Mouse (Mus musculus) spleen, postnatal 4 days (tissue): ENCODE measurements around the gene Ptcd2.
"Not testable (repeated sequence)": the region's sequence is repeated elsewhere in the genome, so short reads cannot be mapped to it uniquely, and the experiment has no call there.

Source experiments
- DNase-seq, 2 experiments: peaks; one replicate each; pipeline ENCODE4 v3.0.0; 2022; ENCODE audit warnings: low spot score in 2 of 2

The Ptcd2 gene

DNA sequence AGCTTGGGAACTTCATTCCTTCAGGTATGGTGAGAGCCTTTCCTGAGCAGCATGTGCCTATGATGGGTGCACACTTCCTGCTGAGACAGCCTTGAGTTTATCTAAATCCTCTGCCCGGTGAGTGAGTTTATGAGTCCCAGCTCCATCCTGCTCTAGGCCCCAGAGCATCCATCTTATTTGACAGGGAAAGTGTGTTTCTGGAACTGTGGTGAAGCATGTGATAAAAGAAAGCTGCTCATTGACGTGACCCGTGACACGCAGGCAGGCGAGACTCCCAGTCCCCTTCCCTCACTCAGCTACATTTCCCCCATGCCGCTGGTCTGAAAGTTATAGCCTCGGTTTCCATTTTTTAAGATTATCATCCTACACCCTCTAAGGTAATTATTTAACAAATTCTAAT is 11.4 kb upstream of the Ptcd2 start:
- no peak for DNase-seq

DNA sequence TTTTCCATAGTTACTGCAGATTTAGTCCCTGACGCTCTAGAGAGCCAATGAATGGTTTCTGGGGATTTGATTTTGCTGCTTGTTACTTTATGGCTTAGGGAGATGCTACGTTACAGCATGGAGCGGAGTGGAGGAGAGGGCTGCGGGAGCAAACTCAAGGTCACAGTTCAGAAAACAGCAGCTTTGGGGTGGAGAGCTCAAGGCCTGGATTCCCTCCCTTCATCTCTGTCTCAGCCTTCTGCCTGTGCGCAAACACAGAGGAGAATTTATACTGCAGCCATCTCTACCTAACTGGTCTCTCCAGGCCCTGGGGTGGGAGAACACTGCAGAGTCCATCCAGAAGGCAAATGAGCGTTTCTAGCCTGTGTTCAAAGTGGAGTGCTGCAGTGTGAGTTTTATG is 10.6 kb upstream of the Ptcd2 start:
- no peak for DNase-seq

DNA sequence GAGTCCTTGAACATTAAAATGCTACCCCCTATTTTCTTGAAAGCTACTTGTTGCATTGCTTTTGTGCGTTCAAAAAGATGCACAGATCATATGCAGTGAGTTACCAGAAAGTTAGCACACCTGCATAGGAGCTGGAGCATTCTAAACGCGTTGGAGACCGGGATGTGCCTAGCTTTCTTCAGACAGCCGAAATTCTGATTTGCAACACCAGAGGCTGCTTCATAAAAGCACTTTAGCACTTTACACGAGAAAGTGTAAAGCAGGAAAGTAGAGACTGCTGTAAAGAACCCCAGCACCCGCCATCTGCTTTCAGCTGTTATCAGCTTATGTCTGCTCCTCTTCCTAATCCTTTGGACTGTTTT is 9.0 kb upstream of the Ptcd2 start:
- DNase-seq: no peak

DNA sequence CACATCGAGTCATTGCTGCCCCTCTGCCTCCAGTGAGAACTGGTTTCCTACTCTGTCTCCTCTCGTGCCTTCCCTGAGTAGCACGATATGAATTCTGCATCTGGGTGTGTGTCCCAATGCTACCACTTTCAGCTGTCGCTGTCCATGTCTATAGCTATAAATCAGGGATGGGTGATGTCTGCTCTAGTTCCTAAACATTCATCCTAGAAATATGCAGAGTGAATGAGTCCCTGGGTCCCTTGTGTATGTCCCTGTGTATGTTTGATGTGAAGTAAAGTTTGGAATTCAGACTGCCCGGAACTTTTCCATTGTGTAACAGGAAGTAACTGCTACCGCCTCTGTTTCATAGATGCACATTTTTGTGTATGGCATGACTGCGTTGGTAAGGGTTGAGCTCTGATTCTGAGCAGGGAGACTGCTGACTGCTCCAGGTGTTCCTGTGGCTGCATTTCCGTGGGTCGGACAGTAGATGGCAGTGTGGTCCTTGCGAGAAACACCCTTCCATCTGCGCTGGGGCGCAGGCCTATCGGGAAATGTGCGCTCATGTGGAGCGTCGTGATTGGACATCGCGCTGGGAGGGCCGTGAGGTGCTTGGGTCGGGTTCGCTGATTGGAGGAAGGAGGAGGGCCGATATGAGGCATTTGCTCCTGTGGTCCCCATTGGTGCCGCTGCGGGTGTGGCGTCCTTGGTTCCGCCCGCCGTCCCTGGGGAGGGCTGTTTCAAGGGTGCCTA is 8.4 kb upstream of the Ptcd2 start:
- peak; percentile 89 to 93 for DNase-seq

DNA sequence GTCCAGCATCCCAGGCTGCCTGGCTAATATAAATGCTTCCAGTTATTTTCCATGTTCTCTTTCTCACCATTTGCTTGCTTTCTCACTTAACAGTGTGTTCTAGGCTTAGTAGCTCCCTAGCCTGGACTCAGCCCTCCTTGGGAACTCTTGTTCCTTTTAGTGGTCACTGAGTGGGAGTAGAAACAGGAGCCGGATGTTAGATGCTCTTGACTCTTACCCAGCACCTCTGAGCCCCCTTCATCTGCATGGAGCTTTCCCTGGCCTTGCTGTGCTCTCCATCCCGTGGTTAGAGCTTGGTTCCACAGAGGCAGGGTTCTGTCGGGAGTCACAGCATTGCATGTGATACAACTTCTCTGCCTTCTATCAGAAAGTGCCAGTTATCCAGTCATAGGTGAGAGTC is 7.1 kb upstream of the Ptcd2 start:
- DNase-seq: no peak

DNA sequence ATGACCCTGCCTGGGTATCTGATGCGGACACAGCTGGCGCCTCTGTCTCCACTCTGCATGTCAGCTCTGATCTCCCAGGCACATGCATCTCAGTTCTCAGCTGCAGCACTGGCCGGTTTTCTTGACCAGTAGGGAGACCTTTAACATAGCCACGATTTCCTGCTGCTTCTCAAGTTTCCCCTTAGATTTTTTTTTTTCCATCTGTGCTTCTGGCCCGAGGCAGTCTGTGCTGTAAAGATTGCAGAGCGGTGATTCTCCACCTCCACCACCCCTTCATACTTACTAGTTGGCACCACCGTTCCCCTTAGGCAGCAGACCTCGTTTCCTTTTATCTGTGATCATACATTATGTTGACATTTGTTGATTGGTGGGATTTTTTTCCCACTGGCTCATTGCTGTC is 6.7 kb upstream of the Ptcd2 start:
- DNase-seq: no peak

DNA sequence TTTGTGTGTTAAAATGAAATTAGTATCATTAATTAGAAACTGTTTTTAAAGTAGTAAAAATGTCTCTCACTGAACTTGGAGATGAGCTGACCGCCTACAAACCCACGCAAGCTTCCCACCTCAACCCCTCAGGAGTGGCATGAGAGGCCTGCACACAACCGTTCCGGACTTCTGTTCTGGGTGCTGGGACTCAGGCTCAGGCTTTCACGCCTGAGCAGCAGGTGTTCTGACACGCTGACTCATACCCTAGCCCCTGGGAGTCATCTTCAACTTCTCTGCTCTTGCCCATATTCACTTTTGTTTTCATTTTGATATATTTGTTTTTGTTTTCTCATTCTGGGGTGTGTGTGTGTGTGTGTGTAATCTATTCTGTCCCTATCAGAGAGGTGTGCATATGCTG is 5.5 kb upstream of the Ptcd2 start:
- no peak for DNase-seq

DNA sequence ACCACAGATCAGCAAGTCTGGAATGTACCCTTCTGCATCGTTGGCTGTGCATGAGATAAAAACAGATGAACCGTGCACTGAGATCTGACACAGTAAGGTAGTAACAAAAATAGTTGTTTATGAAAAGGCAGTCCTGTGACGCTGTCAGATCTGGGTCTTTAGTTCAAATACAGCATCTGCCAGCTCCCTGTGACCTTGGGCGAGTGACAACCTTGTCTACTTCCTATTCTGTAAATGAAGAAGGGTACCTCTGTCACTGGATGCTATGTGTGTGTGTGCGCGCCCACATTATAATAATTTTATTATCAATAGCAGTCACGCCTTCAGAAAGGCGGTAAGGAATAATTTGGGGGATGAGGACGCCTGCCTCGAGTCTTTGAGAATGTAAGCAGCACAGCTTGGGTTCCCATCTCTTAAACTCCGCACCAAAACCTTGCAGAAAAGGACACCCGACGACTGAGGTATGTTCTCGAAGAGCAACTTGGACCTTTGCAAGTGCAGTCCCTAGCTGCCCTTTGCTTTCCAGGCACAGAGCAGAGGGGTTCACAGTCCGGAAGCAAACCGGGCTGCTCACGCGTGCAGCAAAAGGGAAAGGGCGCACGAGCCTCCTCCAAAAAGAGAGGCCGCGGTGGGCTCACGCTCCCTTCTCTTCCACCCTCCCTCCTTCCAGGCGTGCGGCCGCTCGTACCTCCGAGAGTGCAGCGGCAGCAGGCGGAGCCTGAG is 468 bp downstream of the Ptcd2 start:
- DNase-seq: no peak

DNA sequence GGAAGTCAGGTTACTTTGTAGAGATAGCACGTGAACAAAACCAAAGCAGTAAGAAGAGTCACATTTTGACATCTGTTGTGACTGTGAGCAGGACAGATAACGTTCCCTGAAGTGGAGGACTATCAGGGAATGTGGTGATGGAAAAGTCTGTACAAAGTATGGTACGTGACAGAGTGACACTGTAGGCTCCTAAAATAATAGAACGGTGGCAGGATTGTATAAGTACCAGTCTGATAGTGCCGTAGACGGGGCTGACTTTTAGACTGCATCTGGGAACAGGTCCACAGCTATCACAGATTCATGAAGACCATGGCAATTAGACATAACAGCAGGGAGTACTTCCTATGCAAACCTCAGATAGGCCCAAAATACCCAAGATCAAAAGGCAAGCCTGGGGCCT is 3.0 kb downstream of the Ptcd2 start:
- DNase-seq: no peak

DNA sequence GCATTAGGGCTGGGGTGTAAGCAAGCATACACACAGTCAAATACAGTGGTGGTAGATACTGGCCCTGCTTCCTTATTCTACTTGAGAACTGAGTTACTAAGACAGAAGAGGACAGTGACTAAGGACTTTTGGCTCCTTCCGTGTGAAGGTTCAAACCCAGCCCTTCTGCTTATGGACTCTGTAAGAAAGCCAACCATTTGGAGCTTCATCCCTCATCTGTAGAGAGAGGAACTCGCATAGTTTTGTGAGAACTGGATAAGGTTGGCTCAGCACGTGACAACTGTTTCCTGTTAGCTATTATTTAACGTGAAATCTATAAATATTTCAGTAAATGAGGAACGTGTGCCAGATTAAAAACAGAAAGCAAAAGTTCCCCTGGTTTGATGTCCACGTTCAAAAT is 7.0 kb downstream of the Ptcd2 start:
- DNase-seq: no peak

DNA sequence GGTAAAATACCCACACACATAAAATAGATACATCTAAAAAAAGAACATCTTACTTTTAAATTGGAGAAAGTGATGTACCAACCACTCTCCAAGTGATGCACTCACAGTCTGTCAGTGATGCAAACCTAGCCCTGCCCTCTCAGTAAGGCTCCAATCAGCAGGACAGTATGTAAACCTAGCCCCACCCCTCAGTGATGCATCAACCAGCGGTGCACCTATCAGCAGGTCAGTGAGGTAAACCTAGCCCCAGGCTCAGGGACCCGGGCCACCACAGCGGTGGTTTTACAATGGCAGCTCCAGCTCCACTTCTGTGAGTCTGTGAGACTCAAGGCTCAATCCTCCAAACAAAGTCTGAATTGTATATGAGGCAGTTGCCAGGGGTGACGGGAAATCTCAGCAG is 13.2 kb downstream of the Ptcd2 start:
- DNase-seq: no peak

DNA sequence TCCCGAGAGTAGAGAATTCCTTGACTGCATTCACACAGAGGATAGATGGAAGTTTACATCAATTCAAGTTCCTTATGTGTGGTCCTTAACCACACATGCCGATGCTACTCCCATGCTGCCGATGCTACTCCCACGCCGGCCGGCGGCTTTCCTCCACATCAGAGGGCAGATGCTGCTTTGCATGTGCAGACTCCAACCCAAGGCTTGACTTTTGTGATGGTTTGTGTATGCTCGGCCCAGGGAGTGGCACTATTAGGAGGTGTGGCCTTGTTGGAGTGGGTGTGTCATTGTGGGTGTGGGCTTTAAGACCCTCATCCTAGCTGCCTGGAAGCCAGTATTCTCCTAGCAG is 20.2 kb downstream of the Ptcd2 start:
- not testable (repeated sequence) for DNase-seq

DNA sequence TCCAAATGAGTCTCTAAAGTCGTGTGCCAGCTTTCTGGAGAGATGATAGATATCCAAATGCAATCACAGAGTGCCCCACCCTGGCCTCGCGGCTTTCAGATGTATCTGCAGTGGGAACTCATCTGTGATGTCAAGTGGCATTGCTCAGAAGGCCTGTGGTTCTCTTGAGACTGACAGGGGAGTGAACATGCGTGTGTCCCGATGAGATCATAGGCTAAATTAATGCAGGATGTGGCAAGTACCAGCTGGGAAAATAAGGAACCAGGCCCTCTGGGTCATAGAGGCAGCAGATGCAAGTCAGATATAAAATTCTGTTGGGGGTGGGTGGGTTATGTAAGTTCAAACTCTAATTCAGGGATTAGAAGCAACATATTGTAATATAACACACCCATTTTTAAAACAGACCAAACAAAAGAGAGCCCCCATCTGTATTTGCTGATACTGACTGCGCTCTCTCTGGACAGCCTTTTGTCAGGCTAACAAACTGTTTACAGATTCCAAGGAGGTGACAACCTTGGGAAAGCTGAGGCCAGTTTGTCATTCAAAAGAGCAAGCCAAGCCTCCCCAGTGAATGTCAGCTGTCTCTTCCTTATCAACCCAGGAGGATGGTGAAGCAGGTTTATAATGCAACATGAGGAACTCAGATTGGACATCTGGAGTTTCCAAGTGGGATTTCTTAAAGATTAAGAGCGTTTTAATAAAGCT is 20.7 kb downstream of the Ptcd2 start:
- no peak for DNase-seq

DNA sequence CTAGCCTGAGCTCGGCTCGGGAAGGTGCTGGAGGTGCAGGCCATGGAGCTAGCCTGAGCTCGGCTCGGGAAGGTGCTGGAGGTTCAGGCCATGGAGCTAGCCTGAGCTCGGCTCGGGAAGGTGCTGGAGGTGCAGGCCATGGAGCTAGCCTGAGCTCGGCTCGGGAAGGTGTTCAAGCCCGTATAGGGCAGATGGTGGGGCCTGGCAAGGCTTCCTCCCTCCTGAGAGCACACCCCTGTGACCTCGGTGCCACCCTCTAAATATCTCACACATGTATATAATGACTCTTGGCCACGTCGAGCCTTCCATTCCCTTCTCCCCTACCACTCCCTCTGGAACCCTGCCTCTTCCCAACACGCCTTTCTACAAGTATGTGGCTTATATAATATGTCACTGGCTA is 21.6 kb downstream of the Ptcd2 start:
- DNase-seq: not testable (repeated sequence)

DNA sequence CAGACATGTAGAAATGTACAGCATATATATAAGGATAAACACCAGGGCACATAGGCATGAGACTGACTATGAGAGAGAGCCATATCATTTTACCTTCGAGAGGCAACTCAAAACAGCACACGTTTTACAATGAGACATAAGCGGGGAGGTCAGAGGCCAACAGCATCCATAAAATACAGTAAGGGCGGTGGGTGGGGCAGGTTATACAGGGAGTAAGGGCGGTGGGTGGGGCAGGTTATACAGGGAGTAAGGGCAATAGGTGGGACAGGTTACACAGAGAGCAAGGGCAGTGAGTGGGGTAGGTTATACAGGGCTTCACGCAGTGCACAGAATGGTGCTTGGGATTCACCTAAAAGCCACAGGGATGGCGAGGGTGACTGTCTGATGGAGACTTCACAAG is 24.1 kb downstream of the Ptcd2 start:
- no peak for DNase-seq

DNA sequence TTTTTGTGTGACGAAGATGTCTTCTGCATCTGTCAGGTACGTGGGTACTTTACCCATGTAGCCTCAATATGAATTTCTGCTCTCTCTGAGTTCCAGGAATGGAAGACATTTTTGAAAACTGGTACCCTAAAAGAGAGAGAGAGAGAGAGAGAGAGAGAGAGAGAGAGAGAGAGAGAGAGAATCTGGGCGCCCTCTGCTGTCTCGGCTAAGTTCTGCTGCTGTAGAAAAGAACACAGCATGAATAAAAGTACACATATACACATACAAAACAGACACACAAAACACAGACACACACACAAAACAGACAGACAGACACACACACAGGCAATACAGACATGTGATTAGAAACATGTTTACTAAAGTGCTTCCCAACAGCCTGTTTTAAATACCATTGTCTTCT is 27.4 kb downstream of the Ptcd2 start:
- no peak for DNase-seq

DNA sequence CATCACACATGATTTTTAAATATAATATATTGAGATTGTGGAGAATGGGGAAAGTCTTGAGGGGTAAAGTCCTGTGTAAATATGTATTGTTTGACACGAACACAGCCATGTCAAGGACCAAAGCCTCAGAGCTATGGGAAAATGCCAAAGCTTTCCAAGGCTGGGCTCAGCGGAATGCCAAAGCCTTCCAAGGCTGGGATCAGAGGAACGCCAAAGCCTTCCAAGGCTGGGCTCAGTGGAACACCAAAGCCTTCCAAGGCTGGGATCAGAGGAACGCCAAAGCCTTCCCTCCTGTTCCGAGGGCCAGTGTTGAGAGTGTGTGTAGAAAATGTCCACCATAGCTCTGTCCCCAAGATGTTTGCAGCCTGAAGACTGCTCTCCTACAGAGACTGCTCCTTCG is 28.1 kb downstream of the Ptcd2 start:
- DNase-seq: no peak

DNA sequence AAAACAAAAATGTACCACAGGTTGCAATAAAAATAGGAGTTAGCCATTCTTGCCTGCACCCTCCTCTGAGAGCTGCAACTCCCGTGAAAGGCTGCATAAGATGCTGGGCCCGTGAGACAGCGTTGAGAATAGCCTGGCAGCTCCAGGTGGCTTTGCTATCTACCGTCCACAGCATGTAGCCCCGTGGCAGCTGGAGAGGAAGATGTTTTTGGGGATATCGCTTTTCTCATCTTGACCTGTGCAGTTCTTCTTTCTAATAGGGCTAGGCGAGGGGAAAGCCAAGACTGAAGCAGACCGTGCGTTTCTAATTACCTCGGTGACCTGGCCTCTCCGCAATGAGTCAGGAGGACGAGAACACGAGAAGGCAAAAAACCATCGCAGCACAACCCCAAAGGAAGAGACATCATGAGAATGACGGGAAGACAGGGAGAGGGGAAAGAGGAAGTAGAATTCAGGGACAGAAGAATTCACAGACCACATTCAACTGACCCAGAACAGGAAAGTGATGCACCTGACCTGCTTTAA is 29.8 kb downstream of the Ptcd2 start:
- DNase-seq: no peak

DNA sequence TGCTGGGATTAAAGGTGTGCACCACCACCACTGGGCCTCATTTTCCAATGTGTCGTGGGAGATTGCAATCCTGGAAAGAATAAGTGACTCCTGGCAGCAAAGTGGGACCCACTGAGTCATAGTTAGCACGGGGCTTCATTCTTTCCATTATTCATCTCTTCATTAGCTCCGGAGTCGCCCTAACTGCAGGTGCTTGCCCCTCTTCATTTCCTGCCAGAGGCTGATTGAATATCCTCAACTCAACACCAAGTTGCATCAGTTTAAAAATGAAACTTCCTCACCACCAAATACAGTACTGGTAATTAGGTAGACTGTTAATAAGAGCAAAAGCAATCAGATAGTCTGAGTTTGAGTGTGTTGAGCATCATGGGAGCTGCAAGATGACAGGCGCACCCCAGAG is 30.4 kb downstream of the Ptcd2 start:
- DNase-seq: no peak

DNA sequence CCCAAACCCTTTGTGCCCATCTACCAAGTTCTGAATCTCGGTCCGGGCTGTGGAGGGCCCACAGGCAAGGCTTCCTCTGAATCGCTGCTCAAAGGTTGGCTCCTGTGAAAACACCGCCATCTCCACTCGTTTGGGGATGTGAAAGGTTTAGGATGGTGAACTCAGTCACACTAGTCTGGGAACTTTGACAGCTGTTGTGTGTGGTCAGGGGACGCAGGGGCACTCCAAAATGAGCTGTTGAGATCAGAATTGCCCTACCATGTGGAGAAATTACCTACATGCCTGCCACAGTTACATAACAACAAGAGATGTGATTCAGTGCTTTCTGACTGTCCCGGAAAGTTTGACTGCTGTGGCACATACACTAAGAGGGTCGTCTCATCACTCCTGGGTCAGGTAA is 36.1 kb downstream of the Ptcd2 start:
- DNase-seq: no peak

DNA sequence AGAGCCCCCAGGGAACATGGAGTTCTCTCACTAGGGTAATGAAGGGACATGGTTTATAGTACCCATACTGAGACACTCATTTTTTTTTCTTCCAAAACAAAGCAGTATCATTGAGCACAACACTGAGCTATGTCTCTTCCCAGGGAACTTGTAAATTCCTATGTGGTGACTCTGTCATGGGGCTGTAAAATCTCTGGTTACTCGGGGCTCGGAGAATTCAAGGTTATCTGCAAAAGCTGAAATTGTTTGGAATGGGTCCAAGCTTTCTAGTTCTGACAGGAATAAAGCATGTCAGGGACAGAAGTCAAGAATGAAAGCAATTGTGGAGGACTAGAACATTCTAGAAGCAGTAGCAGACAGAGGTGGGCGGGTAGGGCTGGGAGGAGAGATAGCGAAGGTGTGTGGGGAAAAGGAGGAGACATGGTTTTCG is 36.6 kb downstream of the Ptcd2 start:
- no peak for DNase-seq

DNA sequence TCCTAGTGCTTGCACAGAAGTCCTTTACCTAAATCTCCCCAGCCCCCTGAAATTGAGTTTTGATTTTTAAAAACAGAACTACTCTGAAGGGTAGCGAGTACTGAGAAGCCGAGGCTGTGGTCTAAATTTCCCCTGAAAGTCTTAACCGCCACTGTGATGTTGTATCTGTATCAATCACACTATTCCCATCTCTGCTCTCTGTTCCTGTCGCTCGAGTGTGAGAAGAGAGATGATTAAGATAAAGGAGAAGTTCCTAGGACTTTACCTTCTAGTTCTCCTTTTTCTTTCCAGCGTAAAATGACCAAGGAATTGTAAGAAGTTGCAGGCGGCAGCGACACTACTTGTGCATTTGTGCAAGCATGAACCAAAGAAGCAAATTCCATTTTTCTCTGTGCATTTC is 38.3 kb downstream of the Ptcd2 start:
- DNase-seq: no peak

DNA sequence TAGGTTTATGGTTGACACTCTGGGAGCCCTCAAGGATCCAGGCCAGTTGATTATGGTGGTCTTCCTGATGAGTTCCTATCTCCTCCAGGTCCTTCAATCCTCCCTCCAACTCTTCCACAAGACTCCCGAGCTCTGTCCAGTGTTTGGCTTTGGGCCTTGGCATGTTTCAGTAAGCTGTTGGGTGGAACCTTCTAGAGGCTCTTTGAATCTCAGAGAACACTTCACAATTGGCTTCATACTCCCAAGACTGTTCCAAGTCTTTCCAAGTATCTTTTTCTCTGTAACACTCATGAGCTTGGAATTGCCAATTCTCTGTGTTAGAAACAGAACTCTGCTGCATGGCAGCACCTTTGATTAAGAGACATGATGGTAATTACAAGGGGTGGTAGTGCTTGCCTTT is 39.3 kb downstream of the Ptcd2 start:
- no peak for DNase-seq
